Mouse (Mus musculus): ENCODE measurements around the gene Nell2.

- TF ChIP-seq CTCF (conservative IDR thresholded peaks at IDR 0.05 in 1 of 2, IDR thresholded peaks at IDR 0.05 in 1 of 2; ENCODE audit: low read depth in 2 of 2, low read length in 2 of 2) (no peak), POLR2A (IDR thresholded peaks at IDR 0.05; ENCODE audit: low read depth, low read length) (no peak)
Measured at GRCm38 (mm10) chr15:95075356-95075755, 453.0 kb downstream of the Nell2 start.

All from CH12.LX (cell line).